Mouse (Mus musculus) kidney, postnatal 25 days (tissue): ENCODE results near the gene Lrsam1.

Experiments used
- DNase-seq, 2 experiments: peaks; one replicate each; pipeline ENCODE4 v3.0.0; 2021; ENCODE audit warnings: mixed read lengths in 2 of 2

Gene Lrsam1

GRCm38 (mm10) chr2:32966689-32967631, 5.5 kb upstream of the Lrsam1 start:
- peak; percentile 87 to 94 for DNase-seq

- DNase-seq, result no peak
These were observed 4.8 kb upstream of the Lrsam1 start for GRCm38 (mm10) chr2:32966184-32966688.

- DNase-seq, result no peak
These were observed 4.2 kb upstream of the Lrsam1 start for GRCm38 (mm10) chr2:32965511-32966183.

- DNase-seq, result no peak
These were observed 3.4 kb upstream of the Lrsam1 start for GRCm38 (mm10) chr2:32964659-32965457.

GRCm38 (mm10) chr2:32963981-32964380, 2.6 kb upstream of the Lrsam1 start:
- DNase-seq, result no peak

- no peak for DNase-seq
These were observed 2.1 kb upstream of the Lrsam1 start for GRCm38 (mm10) chr2:32963544-32963943.

GRCm38 (mm10) chr2:32962875-32963220, 1.4 kb upstream of the Lrsam1 start:
- DNase-seq, result no peak

GRCm38 (mm10) chr2:32962062-32962874, 854 bp upstream of the Lrsam1 start:
- DNase-seq, result no peak

- no peak for DNase-seq
These were observed 1.1 kb downstream of the Lrsam1 start for GRCm38 (mm10) chr2:32960273-32960672.

GRCm38 (mm10) chr2:32957344-32957743, 4.1 kb downstream of the Lrsam1 start:
- peak; percentile 63 to 65 for DNase-seq

- DNase-seq, result no peak
These were observed 6.8 kb downstream of the Lrsam1 start for GRCm38 (mm10) chr2:32954581-32954980.

- DNase-seq, result no peak
These were observed 14.0 kb downstream of the Lrsam1 start for GRCm38 (mm10) chr2:32947454-32947853.

- DNase-seq, result no peak
These were observed 20.9 kb downstream of the Lrsam1 start for GRCm38 (mm10) chr2:32940483-32940882.

- peak in 1 of 2 experiments; percentile 70 for DNase-seq
These were observed 22.0 kb downstream of the Lrsam1 start for GRCm38 (mm10) chr2:32939418-32939817.

GRCm38 (mm10) chr2:32938741-32939140, 22.7 kb downstream of the Lrsam1 start:
- no peak for DNase-seq

GRCm38 (mm10) chr2:32931730-32932129, 29.7 kb downstream of the Lrsam1 start:
- DNase-seq, result peak in 1 of 2 experiments; percentile 37

- DNase-seq, result peak; percentile 11 to 53
These were observed 32.2 kb downstream of the Lrsam1 start for GRCm38 (mm10) chr2:32928947-32929829.

- DNase-seq, result peak; percentile 75 to 80
These were observed 33.0 kb downstream of the Lrsam1 start for GRCm38 (mm10) chr2:32928235-32928946.

- no peak for DNase-seq
These were observed 33.7 kb downstream of the Lrsam1 start for GRCm38 (mm10) chr2:32927624-32928234.
